Comparison of ENCODE assay signal across 8 mouse cellular contexts in the genomic region with DNA sequence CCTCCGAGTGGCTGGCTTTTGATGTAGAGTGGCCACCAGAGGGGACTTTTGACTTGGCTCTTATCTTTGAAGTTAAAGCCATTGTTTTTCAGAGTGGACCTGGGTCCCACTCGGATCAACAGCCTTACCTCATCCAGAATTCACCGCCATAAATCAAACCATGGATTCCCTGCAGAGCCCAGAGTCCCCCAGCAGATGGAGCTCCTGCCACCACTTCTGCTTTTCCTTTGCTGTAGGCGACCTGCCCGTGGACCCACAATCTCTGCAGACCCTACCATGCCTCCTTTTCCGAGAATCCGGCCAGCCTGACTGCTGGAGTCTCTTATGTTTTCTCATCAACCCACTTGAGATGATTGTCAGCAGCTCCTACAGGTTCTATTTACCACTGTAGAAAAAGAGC. TPM values are rescaled to one million over a fixed set of nuclear protein-coding genes. Genes with fewer than 3 reads are reported as not detected.
DNase-seq lines count a peak whose midpoint lies in the region; ATAC-seq lines count a peak whose summit lies in the region.

No protein-coding gene starts in this region.

- no peaks in the 10 kb centered on the region for H3K9me3 ChIP-seq in kidney, embryonic 15.5 days (replicated peaks)

- H3K27me3 ChIP-seq in kidney, embryonic 15.5 days = no peaks in the 10 kb centered on the region

- peaks cover 35% of the 10 kb centered on the region for H3K36me3 ChIP-seq in kidney, embryonic 15.5 days

- no peak for ATAC-seq in kidney, embryonic 15.5 days (replicated peaks; ENCODE audit: low FRiP score)

- no peak overlapping the region for H3K4me3 ChIP-seq in kidney, embryonic 15.5 days (replicated peaks)

- no peak overlapping the region for H3K9ac ChIP-seq in kidney, embryonic 15.5 days

- DNase-seq in kidney, adult 11 months = peak; percentile 43
- DNase-seq in Muller cell, postnatal 12 days (ENCODE audit: inconsistent ontology term) = peak; percentile 23
- peak; percentile 68 for DNase-seq in cerebellum, adult 9-11 months
- DNase-seq in heart, postnatal 4 days = peak; percentile 70
- DNase-seq in left cerebral cortex, postnatal 4 days = peak; percentile 66
- peak; percentile 80 for DNase-seq in retina, embryonic 14.5 days (ENCODE audit: low spot score)
- no peak for DNase-seq in ovary, postnatal 14 days (ENCODE audit: low spot score)

- H3K27ac ChIP-seq in kidney, embryonic 15.5 days = no peak overlapping the region

- peaks cover 9% of the 10 kb centered on the region; the same call in 1 of the 2 replicates for H3K4me1 ChIP-seq in kidney, embryonic 15.5 days

- H3K4me2 ChIP-seq in kidney, embryonic 15.5 days = no peak overlapping the region

- intact Hi-C loops in left cerebral cortex, postnatal 4 days (cut with DNase I) = loop anchor here (10.0 kb wide), 1 partner anchor 123 kb away; a partner anchor contains a TSS

- 34% methylated on average over 7 of the region's 7 CpGs for WGBS in kidney, embryonic 15.5 days

RNA-seq across cellular contexts. Expression of a gene that starts 5.8 kb away (rescaled TPM):
- polyA plus RNA-seq in kidney, embryonic 15.5 days (2015; fragmentation: Nextera tagmentation; extraction: Ambion mirVana) = 62.1 and 66.9 TPM in 2 replicates
- total RNA-seq in heart, postnatal 4 days (2021) = 100 to 1,000 TPM; 108 TPM
- total RNA-seq in left cerebral cortex, postnatal 4 days (2021) = 100 to 1,000 TPM; 100 to 113 TPM
